Mouse (Mus musculus) cortical plate, adult 2 months (tissue): ENCODE data around the gene Mtrf1l. TPM values are rescaled to one million over a fixed set of nuclear protein-coding genes. Genes with fewer than 3 reads are reported as not detected.
A peak's percentile ranks its signal among the peaks of the same experiment; 100 is the strongest.

Source experiments
- H3K27ac ChIP-seq: fragments of 200-500 bp; 2 replicates; pipeline ENCODE4 v1.5.1; 2012; ENCODE audit warnings: low read length, control low read depth, inconsistent platforms; ENCODE audit not compliant: insufficient read depth
- H3K4me1 ChIP-seq: fragments of 200-500 bp; 2 replicates; pipeline ENCODE4 v1.6.1; 2011; ENCODE audit warnings: low read length; ENCODE audit not compliant: control insufficient read depth, insufficient read depth
- H3K4me3 ChIP-seq: fragments of 200-500 bp; 2 replicates; pipeline ENCODE4 v1.5.1; 2011; ENCODE audit warnings: mild to moderate bottlenecking, low read length, control low read depth; ENCODE audit not compliant: insufficient read depth
- CTCF ChIP-seq: fragments of 200-500 bp; IDR thresholded peaks from 2 replicates; pipeline ENCODE4 v1.5.1; 2011; ENCODE audit warnings: mild to moderate bottlenecking, control low read depth, low read length; ENCODE audit not compliant: insufficient read depth; ENCODE audit errors: extremely low read depth
- POLR2A ChIP-seq: fragments of 200-500 bp; IDR thresholded peaks from 2 replicates; pipeline ENCODE4 v1.6.1; 2011; ENCODE audit warnings: mild to moderate bottlenecking, low read length, control low read depth; ENCODE audit not compliant: insufficient read depth; ENCODE audit errors: extremely low read depth
- polyA plus RNA-seq: library from polyadenylated mRNA; depleted of rRNA; stranded (reverse); fragments of >200 nt; gene quantifications from 2 replicates; pipeline ENCODE4 v1.2.3, GENCODE M21; 2012; rRNA removed

Mtrf1l gene
- 6.6 and 7.0 TPM in 2 replicates for polyA plus RNA-seq

DNA sequence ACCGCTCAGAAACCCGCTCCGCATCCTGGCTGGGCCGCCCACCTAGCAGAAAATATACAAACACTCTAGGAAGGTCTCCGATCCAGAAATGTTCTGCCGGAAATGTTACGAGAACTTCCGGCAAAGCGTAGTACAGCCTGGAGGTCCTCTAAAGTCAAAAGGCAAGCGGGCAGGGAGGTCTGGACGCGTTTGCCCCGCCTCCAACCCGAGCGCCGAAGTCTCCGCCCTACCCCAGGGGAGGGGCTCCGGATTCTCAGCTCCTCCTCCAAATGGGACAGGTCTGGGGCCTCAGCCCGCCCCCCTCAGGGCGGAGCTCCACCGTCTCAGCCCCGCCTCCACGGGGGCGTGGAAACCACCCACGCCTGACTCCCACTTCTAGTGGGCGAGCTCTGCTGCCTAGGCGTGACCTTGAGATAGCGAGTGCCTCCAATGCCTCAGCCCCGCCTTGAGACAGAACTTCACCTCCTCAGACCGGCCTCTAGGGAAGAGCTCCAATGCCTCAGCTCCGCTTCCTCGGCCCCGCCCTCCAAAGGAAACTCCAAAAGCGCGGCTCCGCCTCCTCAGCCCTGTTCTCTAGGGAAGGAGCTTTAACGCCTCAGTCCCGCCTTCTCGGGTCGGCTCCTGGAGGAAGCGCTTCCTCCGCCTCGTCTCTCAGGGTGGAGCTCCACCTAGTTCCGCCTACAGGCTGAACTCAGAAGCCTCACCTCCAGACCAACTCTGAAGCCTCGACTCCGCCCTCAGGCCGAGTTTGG is at the start of gene Mtrf1l:
Gene Mtrf1l (minus strand): TSS at position 171 of the 752 bp plus-strand sequence.
- Histone ChIP-seq H3K4me1 (peaks cover 7% of the 10 kb centered on the region), H3K27ac (peak within 1 kb of the TSS; percentile 60), H3K4me3 (peak within 1 kb of the TSS; percentile 69)
- TF ChIP-seq CTCF (no peak), POLR2A (peak; percentile 68)

GRCm38 (mm10) chr10:5871081-5871480 is 47.4 kb upstream of the Mtrf1l start:
- Histone ChIP-seq H3K4me1 (peaks cover 4% of the 10 kb centered on the region; the same call in 1 of the 2 replicates), H3K27ac (no peak overlapping the region), H3K4me3 (no peak overlapping the region)
- no peak for TF ChIP-seq CTCF
- no peak for TF ChIP-seq POLR2A

DNA sequence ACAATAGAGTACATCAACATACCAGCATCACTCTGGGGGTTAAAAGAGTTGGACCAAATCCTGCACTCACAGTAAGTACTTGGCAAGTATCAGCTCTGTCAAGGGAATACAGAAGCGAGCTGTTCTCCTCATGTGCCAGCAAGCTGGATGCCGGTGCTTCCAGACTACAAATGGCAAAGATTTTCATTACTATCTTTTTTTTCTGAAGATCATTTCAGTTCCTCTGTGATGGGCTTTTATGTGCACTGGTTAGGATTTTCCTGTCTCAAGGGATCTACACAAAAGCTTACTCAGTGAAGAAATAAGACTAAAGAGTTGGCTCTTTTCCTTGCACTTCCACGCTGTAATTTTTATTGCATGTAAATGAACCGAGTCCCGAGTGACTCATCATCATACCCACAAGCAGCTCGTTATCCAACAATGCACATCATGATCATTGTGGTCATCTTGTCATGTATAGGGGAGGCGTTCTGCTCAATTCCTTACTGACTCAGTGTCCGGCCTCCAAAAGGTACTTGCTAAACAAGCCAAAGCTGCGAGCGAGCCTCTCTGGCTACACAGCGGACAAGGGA is 44.4 kb upstream of the Mtrf1l start:
- TF ChIP-seq POLR2A = no peak
- TF ChIP-seq CTCF = no peak
- no peak overlapping the region for H3K27ac ChIP-seq
- no peak overlapping the region for H3K4me3 ChIP-seq
- H3K4me1 ChIP-seq = peaks cover 4% of the 10 kb centered on the region; the same call in 1 of the 2 replicates

GRCm38 (mm10) chr10:5865996-5866395 is 42.3 kb upstream of the Mtrf1l start:
- TF ChIP-seq CTCF = no peak
- no peak for TF ChIP-seq POLR2A
- Histone ChIP-seq H3K4me3 (no peak overlapping the region), H3K27ac (no peak overlapping the region), H3K4me1 (peaks cover 4% of the 10 kb centered on the region; the same call in 1 of the 2 replicates)

DNA sequence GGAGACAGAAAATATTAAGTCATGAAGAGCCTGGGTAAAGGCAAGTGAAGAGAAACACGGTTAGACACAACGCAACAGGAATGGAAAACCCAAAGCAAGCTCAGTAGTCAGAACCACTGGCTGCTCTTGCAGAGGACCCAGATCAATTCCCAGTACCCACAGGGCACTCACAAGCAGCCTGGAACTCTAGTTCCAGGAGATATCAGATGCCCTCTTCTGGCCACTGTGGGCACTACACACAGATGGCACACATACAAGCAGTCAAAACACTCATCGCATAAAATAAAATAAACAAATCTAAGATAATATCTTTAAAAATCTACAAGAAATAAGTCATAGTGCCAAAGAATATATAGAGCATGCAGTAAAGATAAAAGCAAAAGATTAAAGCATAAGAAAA is 39.0 kb upstream of the Mtrf1l start:
- H3K27ac ChIP-seq = no peak overlapping the region
- H3K4me3 ChIP-seq = no peak overlapping the region
- TF ChIP-seq CTCF (no peak), POLR2A (no peak)
- peaks cover 2% of the 10 kb centered on the region; the same call in 1 of the 2 replicates for H3K4me1 ChIP-seq

DNA sequence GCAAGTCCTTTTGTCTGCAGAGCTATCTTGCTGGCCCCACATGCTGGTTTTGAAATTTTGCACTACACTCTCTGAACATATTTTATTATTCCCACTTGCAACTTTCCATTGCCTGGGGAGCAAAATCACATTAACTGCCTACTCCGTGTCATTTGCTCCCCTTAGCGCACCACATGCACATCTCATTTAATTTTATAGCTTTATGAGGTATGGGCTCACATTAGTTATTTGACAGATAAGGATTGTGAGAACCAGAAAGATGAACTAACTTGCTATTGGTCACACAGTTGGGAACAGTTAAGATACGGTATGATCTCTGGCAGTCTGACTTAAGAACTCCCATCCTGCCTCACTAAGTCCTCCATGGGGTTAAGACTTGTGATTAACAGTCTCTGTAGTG is 37.1 kb upstream of the Mtrf1l start:
- H3K4me3 ChIP-seq = no peak overlapping the region
- no peak for TF ChIP-seq CTCF
- no peak for TF ChIP-seq POLR2A
- no peak overlapping the region for H3K27ac ChIP-seq
- H3K4me1 ChIP-seq = no peaks in the 10 kb centered on the region

DNA sequence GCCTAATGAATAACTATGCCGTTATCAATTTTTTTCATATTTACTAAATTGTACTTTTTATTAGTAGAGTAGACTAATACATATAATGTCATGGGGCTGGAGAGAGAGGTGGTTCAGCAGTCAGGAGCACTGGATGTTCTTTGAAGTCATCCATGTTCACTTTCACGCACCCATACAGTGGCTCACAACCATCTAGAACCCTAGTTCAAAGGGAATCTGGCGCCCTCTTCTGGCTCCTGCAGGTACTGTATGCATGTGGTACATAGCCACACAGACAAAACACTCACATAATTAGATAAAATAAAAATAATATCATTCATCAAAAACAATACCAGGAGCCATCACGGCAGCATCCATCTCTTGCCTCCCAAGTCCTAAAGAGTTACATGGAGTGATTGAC is 36.0 kb upstream of the Mtrf1l start:
- Histone ChIP-seq H3K27ac (no peak overlapping the region), H3K4me1 (no peaks in the 10 kb centered on the region), H3K4me3 (no peak overlapping the region)
- TF ChIP-seq POLR2A (no peak), CTCF (peak; percentile 19; the same call in 1 of the 2 replicates)

DNA sequence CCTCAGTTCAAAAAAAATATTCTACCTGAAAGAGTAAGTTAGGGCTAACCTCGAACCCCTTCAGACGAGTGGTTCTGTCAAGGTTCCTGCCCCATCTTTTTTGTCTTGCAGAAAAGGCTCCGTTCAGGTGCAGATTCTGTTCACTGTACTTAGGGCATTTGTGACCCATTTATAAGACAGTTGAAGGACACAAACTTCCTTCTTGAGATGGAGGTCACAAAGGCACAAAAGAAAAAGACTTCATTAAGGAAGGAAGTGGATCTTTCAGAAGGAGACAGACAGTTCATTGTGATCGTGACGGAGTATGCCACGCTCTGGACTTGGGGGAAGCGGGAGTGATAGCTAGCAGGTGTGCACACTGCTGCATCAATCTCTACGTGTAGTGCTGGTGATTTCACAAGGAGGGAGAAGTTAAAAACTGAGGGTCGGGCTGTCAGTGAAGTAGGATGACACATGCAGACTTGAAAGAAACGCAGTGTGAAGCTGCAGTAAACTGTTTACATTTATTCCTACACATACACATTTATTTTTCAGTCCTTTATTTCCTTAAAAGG is 34.4 kb upstream of the Mtrf1l start:
- Histone ChIP-seq H3K4me3 (no peak overlapping the region), H3K4me1 (no peaks in the 10 kb centered on the region), H3K27ac (no peak overlapping the region)
- TF ChIP-seq POLR2A (no peak), CTCF (no peak)

DNA sequence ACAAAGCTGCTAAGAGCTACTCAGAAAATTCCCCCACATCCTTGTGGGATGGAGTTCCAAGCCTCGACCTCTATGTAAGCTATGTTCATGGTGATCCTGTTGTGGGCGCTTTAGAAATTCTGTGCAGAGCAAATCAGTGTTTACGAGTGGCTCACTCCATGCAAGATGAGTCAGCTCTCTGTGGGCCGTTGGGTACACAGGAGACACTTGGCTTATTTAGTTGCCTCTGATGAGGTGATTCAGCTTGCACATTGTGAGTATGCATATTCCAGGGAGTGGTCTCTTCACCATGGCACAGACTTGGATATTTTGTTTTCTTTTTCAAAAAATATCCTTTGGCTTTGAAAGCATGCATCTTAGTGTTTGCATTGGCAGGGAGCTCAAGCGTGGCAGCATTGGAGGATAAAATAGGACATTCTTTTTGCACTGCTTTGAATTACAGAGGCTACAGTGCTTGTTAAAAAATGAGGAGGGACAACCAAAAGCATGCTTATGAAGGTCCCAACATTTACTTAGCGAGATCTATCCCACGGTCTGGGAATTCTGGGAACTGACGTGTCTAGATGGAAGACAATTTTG is 29.7 kb upstream of the Mtrf1l start:
- no peak for TF ChIP-seq CTCF
- TF ChIP-seq POLR2A = no peak
- H3K4me3 ChIP-seq = no peak overlapping the region
- no peak overlapping the region for H3K27ac ChIP-seq
- no peaks in the 10 kb centered on the region; the same call in 1 of the 2 replicates for H3K4me1 ChIP-seq
